Mouse (Mus musculus) neural tube, embryonic 14.5 days (tissue): ENCODE data around the gene Msrb1. TPM values are rescaled to one million over a fixed set of nuclear protein-coding genes. Genes with fewer than 3 reads are reported as not detected.

Experiments
- ATAC-seq: fragments of 200-750 bp; cut with Nextera tagmentation; 2 replicates; pipeline ENCODE4 v1.8.0; 2017; ENCODE audit warnings: low read depth, mild to moderate bottlenecking, moderate TSS enrichment, moderate library complexity
- H3K27ac ChIP-seq: fragments of 300-500 bp; sonication (generic); 2 replicates; pipeline ENCODE4 v1.5.1; 2014; ENCODE audit warnings: low read depth, mild to moderate bottlenecking, control low read depth, low read length, moderate library complexity, mixed read lengths
- H3K27me3 ChIP-seq: fragments of 300-500 bp; sonication (generic); 2 replicates; pipeline ENCODE4 v1.6.1; 2014; ENCODE audit warnings: low read length; ENCODE audit not compliant: control insufficient read depth, insufficient read depth
- H3K36me3 ChIP-seq: fragments of 300-500 bp; sonication (generic); 2 replicates; pipeline ENCODE4 v1.6.1; 2014; ENCODE audit warnings: low read length, mixed read lengths; ENCODE audit not compliant: control insufficient read depth, insufficient read depth
- H3K4me1 ChIP-seq: fragments of 300-500 bp; sonication (generic); 2 replicates; pipeline ENCODE4 v1.6.1; 2014; ENCODE audit warnings: low read length; ENCODE audit not compliant: control insufficient read depth, insufficient read depth
- H3K4me2 ChIP-seq: fragments of 300-500 bp; sonication (generic); 2 replicates; pipeline ENCODE4 v1.6.1; 2014; ENCODE audit warnings: mild to moderate bottlenecking, low read depth, low read length, control low read depth
- H3K4me3 ChIP-seq: fragments of 300-500 bp; sonication (generic); 2 replicates; pipeline ENCODE4 v1.5.1; 2014; ENCODE audit warnings: low read depth, low read length, control low read depth, mixed read lengths
- H3K9ac ChIP-seq: fragments of 300-500 bp; sonication (generic); replicated peaks from 2 replicates; pipeline ENCODE4 v1.6.1; 2014; ENCODE audit warnings: low read depth, mild to moderate bottlenecking, control low read depth, low read length, mixed read lengths
- H3K9me3 ChIP-seq: fragments of 300-500 bp; sonication (generic); 2 replicates; pipeline ENCODE4 v1.6.1; 2016; ENCODE audit warnings: low read length; ENCODE audit not compliant: control insufficient read depth
- WGBS: fragments of 180-500 bp; shearing (Covaris S2); extraction: QIAGEN DNeasy Blood & Tissue Kit; methylation state at CpG from one replicate; pipeline ENCODE4 v1.1.7; 2014; 5-methylcytosine and 5-hydroxymethylcytosine counted together
- polyA plus RNA-seq: library from polyadenylated mRNA; unstranded; fragments of >200 nt; fragmentation: Nextera tagmentation; extraction: Ambion mirVana; gene quantifications from 2 replicates; pipeline ENCODE4 v1.2.1, GENCODE M21; 2014

Msrb1 gene
- polyA plus RNA-seq, 1 experiment from 2014 or later = 27.7 TPM

DNA sequence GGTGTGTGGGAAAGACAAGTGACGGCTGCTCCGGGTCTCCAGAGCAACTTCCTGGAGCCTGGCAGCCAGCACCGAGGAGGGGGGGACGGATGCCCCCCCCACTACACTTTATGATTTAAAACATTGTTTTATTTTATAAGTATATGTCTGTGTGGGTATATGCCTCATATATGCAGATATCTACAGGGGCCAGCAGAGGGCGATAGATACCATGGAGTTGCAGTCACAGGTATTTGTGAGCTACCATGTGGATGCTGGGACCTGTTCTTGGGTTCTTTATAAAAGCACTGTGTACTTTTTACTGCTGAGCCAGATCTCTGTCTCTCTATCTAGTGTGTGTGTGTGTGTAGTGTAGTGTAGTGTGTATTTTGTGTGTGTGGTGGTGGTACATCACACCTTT lies 36.8 kb downstream of the Msrb1 start:
- ATAC-seq = no peak
- H3K4me3 ChIP-seq = no peak overlapping the region
- no peaks in the 10 kb centered on the region for H3K27me3 ChIP-seq
- H3K9ac ChIP-seq = no peak overlapping the region
- H3K4me1 ChIP-seq = no peaks in the 10 kb centered on the region
- no peak overlapping the region for H3K4me2 ChIP-seq
- WGBS = 70% methylated on average over 5 of the region's 5 CpGs
- no peaks in the 10 kb centered on the region for H3K9me3 ChIP-seq
- H3K36me3 ChIP-seq = no peaks in the 10 kb centered on the region
- no peak overlapping the region for H3K27ac ChIP-seq

DNA sequence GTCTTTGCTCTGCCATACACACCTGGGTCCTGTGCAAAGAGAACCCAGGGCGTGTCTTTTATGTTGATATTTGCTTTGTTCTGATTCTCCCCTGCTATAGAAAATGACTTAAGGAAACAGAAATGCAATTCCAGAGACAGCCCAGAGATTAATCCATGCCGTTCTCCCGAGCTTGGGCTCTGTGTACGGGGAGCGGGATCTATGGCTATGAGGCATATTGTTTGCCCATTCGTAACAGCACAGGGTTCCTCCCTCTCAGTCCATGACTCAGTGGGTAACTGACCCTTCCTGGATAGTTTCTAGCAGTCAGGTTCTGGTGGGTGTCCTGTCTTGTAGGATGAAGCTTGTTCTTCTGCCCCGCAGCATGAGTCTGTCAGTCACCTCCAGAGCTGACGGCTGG lies 38.7 kb downstream of the Msrb1 start:
- 80% methylated on average over 8 of the region's 8 CpGs for WGBS
- Histone ChIP-seq H3K4me2 (no peak overlapping the region), H3K36me3 (no peaks in the 10 kb centered on the region), H3K9me3 (no peaks in the 10 kb centered on the region), H3K27ac (no peak overlapping the region), H3K9ac (no peak overlapping the region), H3K4me1 (no peaks in the 10 kb centered on the region), H3K4me3 (no peak overlapping the region), H3K27me3 (no peaks in the 10 kb centered on the region)
- ATAC-seq = no peak

DNA sequence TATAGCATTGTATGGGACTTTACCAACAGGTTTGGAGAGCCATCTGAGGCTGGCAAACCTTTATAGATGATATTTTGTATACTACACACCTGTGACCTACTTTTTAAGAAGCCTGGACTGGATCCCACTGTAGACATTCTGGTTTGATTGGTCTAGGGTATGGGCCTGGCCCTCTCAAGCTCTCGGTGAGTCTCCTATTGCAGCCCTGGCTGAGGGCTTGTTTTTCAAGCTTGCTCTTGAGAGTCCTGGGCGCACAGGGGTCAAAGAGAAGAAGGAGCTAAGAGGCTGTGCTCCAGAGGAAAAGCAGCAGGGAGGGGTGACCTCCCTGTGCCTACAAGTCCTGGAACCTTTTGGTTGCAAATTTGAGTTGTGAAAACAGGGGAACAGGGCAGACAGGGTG lies 40.6 kb downstream of the Msrb1 start:
- Histone ChIP-seq H3K27me3 (no peaks in the 10 kb centered on the region), H3K4me2 (no peak overlapping the region), H3K27ac (no peak overlapping the region), H3K4me3 (no peak overlapping the region), H3K9me3 (no peaks in the 10 kb centered on the region), H3K36me3 (no peaks in the 10 kb centered on the region), H3K9ac (no peak overlapping the region), H3K4me1 (no peaks in the 10 kb centered on the region)
- no peak for ATAC-seq
- WGBS = 58% methylated on average over 2 of the region's 2 CpGs

DNA sequence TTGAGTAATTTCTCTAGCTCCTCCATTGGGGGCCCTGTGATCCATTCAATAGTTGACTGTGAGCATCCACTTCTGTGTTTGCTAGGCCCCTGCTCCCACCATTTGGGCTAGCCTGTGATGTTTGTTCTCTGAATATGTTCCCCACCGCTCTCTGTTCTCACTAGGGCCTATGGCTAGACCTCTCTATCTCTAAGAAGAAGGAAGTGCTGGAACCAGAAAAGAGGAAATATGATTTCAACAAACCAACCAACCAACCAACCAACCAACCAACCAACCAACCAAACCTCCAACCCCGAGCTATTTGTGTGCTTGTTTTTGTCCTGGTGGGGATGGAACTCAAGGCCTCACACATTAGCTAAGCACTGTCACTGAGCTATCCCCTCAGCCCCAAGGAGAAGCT lies 44.4 kb downstream of the Msrb1 start:
- no peak overlapping the region for H3K27ac ChIP-seq
- H3K9ac ChIP-seq = no peak overlapping the region
- H3K36me3 ChIP-seq = no peaks in the 10 kb centered on the region
- no peak overlapping the region for H3K4me2 ChIP-seq
- ATAC-seq = no peak
- H3K9me3 ChIP-seq = no peaks in the 10 kb centered on the region
- 89% methylated on average over 2 of the region's 2 CpGs for WGBS
- H3K4me3 ChIP-seq = no peak overlapping the region
- no peaks in the 10 kb centered on the region for H3K4me1 ChIP-seq
- no peaks in the 10 kb centered on the region for H3K27me3 ChIP-seq

DNA sequence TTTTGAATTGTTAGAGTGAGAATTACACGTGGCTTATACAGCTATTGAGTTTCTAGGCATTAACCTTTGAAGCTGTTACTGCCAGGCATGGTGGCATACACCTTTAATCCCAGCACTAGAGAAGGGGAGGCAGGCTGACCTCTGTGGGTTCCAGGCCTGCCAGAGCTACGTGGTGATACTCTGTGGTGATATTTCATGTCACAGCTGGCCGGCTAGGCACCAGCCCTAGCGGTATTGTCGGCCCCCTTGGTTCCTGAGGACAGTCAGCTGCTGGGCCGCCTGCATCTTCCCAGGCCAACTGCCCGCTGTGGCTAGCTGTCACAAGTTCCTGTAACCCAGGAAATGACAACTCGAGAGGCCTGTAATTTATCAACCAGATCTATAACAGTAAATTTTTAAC lies 55.7 kb downstream of the Msrb1 start:
- ATAC-seq = no peak
- Histone ChIP-seq H3K36me3 (no peaks in the 10 kb centered on the region), H3K27ac (no peak overlapping the region), H3K4me1 (no peaks in the 10 kb centered on the region), H3K4me3 (no peak overlapping the region), H3K4me2 (no peak overlapping the region), H3K9me3 (no peaks in the 10 kb centered on the region), H3K27me3 (no peaks in the 10 kb centered on the region), H3K9ac (no peak overlapping the region)
- 63% methylated on average over 8 of the region's 8 CpGs for WGBS

Other genes starting within 250 kb of the Msrb1 start
- gene Caskin1, start 248.0 kb upstream of the Msrb1 start, polyA plus RNA-seq = 44.9 and 52.2 TPM in 2 replicates
- gene Traf7, start 208.7 kb upstream of the Msrb1 start, polyA plus RNA-seq = 74.2 and 76.6 TPM in 2 replicates
- gene Rab26, start 202.4 kb upstream of the Msrb1 start, polyA plus RNA-seq = 1.8 and 5.7 TPM in 2 replicates
- gene Pkd1, start 186.8 kb upstream of the Msrb1 start, polyA plus RNA-seq = 30.8 and 37.5 TPM in 2 replicates
- gene Tsc2, start 104.0 kb upstream of the Msrb1 start, polyA plus RNA-seq = 74.7 and 87.7 TPM in 2 replicates
- gene Nthl1, start 104.0 kb upstream of the Msrb1 start, polyA plus RNA-seq = 6.8 and 7.3 TPM in 2 replicates
- gene Slc9a3r2, start 86.3 kb upstream of the Msrb1 start, polyA plus RNA-seq = 49.3 and 52.6 TPM in 2 replicates
- gene Npw, start 78.2 kb upstream of the Msrb1 start, polyA plus RNA-seq = not detected in 2 replicates
- 22.6 and 24.5 TPM in 2 replicates for gene Zfp598, start 67.0 kb upstream of the Msrb1 start, polyA plus RNA-seq
- gene Syngr3, start 46.7 kb upstream of the Msrb1 start, polyA plus RNA-seq = 154 and 196 TPM in 2 replicates
- 37.0 and 40.1 TPM in 2 replicates for gene Gfer, start 40.5 kb upstream of the Msrb1 start, polyA plus RNA-seq
- gene Noxo1, start 40.4 kb upstream of the Msrb1 start, polyA plus RNA-seq = 1.3 and 3.3 TPM in 2 replicates
- gene Tbl3, start 29.0 kb upstream of the Msrb1 start, polyA plus RNA-seq = 59.9 and 70.1 TPM in 2 replicates
- gene Rnf151, start 18.6 kb upstream of the Msrb1 start, polyA plus RNA-seq = not detected in 2 replicates
- 742 and 744 TPM in 2 replicates for gene Rps2, start 18.5 kb upstream of the Msrb1 start, polyA plus RNA-seq
- 296 and 349 TPM in 2 replicates for gene Ndufb10, start 12.2 kb upstream of the Msrb1 start, polyA plus RNA-seq
- gene Rpl3l, start 8.8 kb upstream of the Msrb1 start, polyA plus RNA-seq = 0.20 TPM in 1 of 2 replicates, not detected in the other
- gene Hs3st6, start 16.3 kb downstream of the Msrb1 start, polyA plus RNA-seq = 0.48 TPM in 1 of 2 replicates, not detected in the other
- not detected in 2 replicates for gene Meiob, start 67.6 kb downstream of the Msrb1 start, polyA plus RNA-seq
- gene Hagh, start 103.5 kb downstream of the Msrb1 start, polyA plus RNA-seq = 69.1 and 77.2 TPM in 2 replicates
- 24.4 and 27.6 TPM in 2 replicates for gene Fahd1, start 113.7 kb downstream of the Msrb1 start, polyA plus RNA-seq
- gene Igfals, start 129.4 kb downstream of the Msrb1 start, polyA plus RNA-seq = not detected in 2 replicates
- 69.2 and 75.7 TPM in 2 replicates for gene Nubp2, start 149.7 kb downstream of the Msrb1 start, polyA plus RNA-seq
- 74.5 and 83.8 TPM in 2 replicates for gene Spsb3, start 150.0 kb downstream of the Msrb1 start, polyA plus RNA-seq
- gene Eme2, start 158.4 kb downstream of the Msrb1 start, polyA plus RNA-seq = 21.4 and 23.7 TPM in 2 replicates
- 85.5 and 86.4 TPM in 2 replicates for gene Mrps34, start 158.5 kb downstream of the Msrb1 start, polyA plus RNA-seq
- 98.0 and 115 TPM in 2 replicates for gene Nme3, start 159.9 kb downstream of the Msrb1 start, polyA plus RNA-seq
- gene Mapk8ip3, start 200.3 kb downstream of the Msrb1 start, polyA plus RNA-seq = 88.5 and 93.4 TPM in 2 replicates
- 50.0 and 59.8 TPM in 2 replicates for gene Jpt2, start 224.0 kb downstream of the Msrb1 start, polyA plus RNA-seq